8 mouse cellular contexts compared by ENCODE assay signal in genomic region chr11:95384004-95384318, GRCm38 (mm10). TPM values are rescaled to one million over a fixed set of nuclear protein-coding genes. Genes with fewer than 3 reads are reported as not detected.
A peak's percentile ranks its signal among the peaks of the same experiment; 100 is the strongest.
DNase-seq lines count a peak whose midpoint lies in the region; ATAC-seq lines count a peak whose summit lies in the region.

No protein-coding gene starts in this region.

- 43% methylated on average over 9 of the region's 9 CpGs for WGBS in neural tube, embryonic 11.5 days
- WGBS in forebrain, embryonic 14.5 days, result 37% methylated on average over 9 of the region's 9 CpGs
- 35% methylated on average over 9 of the region's 9 CpGs for WGBS in limb, embryonic 15.5 days
- WGBS in stomach, embryonic 15.5 days, result 36% methylated on average over 9 of the region's 9 CpGs

- no peak overlapping the region for H3K9ac ChIP-seq in neural tube, embryonic 11.5 days (ENCODE audit: low read length)
- 0 out of 2 replicates have a peak overlapping the region, but pooled peaks have one; percentile 17 for H3K9ac ChIP-seq in forebrain, embryonic 14.5 days (ENCODE audit: low read length)
- H3K9ac ChIP-seq in limb, embryonic 15.5 days, result no peak overlapping the region
- H3K9ac ChIP-seq in stomach, embryonic 15.5 days, result no peak overlapping the region

- DNase-seq in neural tube, embryonic 11.5 days (ENCODE audit: low spot score), result no peak
- DNase-seq in neural tube, embryonic 10.5 days (ENCODE audit: extremely low spot score, low spot score), result no peak
- DNase-seq in forebrain, embryonic 14.5 days (ENCODE audit: low spot score), result no peak
- no peak for DNase-seq in Muller cell, postnatal 12 days (ENCODE audit: inconsistent ontology term)
- no peak for DNase-seq in thymus, postnatal 10 days (ENCODE audit: low spot score in 2 of 2)
- no peak for DNase-seq in ovary, postnatal 10 days (ENCODE audit: low spot score)

- H3K4me1 ChIP-seq in neural tube, embryonic 11.5 days (ENCODE audit: control insufficient read depth, insufficient read depth, low read length), result no peaks in the 10 kb centered on the region
- peaks cover 7% of the 10 kb centered on the region; the same call in 1 of the 2 replicates for H3K4me1 ChIP-seq in forebrain, embryonic 14.5 days (ENCODE audit: control insufficient read depth, insufficient read depth, low read length)
- H3K4me1 ChIP-seq in limb, embryonic 15.5 days, result peaks cover 5% of the 10 kb centered on the region; the same call in 1 of the 2 replicates
- H3K4me1 ChIP-seq in stomach, embryonic 15.5 days, result 0 out of 2 replicates have a peak, but pooled peaks cover 5% of the 10 kb centered on the region

- no peak for ATAC-seq in neural tube, embryonic 11.5 days (ENCODE audit: insufficient read depth, low FRiP score, low TSS enrichment)
- ATAC-seq in forebrain, embryonic 14.5 days, result no peak
- no peak for ATAC-seq in limb, embryonic 15.5 days (ENCODE audit: insufficient number of reproducible peaks, low FRiP score, low TSS enrichment, low read depth)
- no peak for ATAC-seq in stomach, embryonic 15.5 days (ENCODE audit: insufficient read depth, low FRiP score, low read depth)

- peak overlapping the region; percentile 89; the same call in 1 of the 2 replicates for H3K4me3 ChIP-seq in neural tube, embryonic 11.5 days (ENCODE audit: low read depth, low read length)
- peak overlapping the region; percentile 22 for H3K4me3 ChIP-seq in forebrain, embryonic 14.5 days (ENCODE audit: low read depth, low read length)
- peak overlapping the region; percentile 86 for H3K4me3 ChIP-seq in limb, embryonic 15.5 days
- H3K4me3 ChIP-seq in stomach, embryonic 15.5 days (replicated peaks), result peak overlapping the region; percentile 87

- peak overlapping the region; percentile 34 for H3K4me2 ChIP-seq in neural tube, embryonic 11.5 days (ENCODE audit: low read depth)
- H3K4me2 ChIP-seq in forebrain, embryonic 14.5 days (ENCODE audit: low read length), result peak overlapping the region; percentile 39
- H3K4me2 ChIP-seq in limb, embryonic 15.5 days, result peak overlapping the region; percentile 50
- H3K4me2 ChIP-seq in stomach, embryonic 15.5 days, result peak overlapping the region; percentile 53

- no peaks in the 10 kb centered on the region for H3K9me3 ChIP-seq in neural tube, embryonic 11.5 days (ENCODE audit: control insufficient read depth, low read length)
- H3K9me3 ChIP-seq in forebrain, embryonic 14.5 days (replicated peaks; ENCODE audit: control insufficient read depth, low read length), result no peaks in the 10 kb centered on the region
- no peaks in the 10 kb centered on the region for H3K9me3 ChIP-seq in limb, embryonic 15.5 days
- no peaks in the 10 kb centered on the region for H3K9me3 ChIP-seq in stomach, embryonic 15.5 days

- no peak overlapping the region for H3K27ac ChIP-seq in neural tube, embryonic 11.5 days (ENCODE audit: low read depth, low read length)
- H3K27ac ChIP-seq in forebrain, embryonic 14.5 days (ENCODE audit: low read depth, low read length), result no peak overlapping the region; the same call in 1 of the 2 replicates
- peak overlapping the region; percentile 17; the same call in 1 of the 2 replicates for H3K27ac ChIP-seq in limb, embryonic 15.5 days
- H3K27ac ChIP-seq in stomach, embryonic 15.5 days, result peak overlapping the region; percentile 80; the same call in 1 of the 2 replicates

- peaks cover 8% of the 10 kb centered on the region; the same call in 1 of the 2 replicates for H3K36me3 ChIP-seq in neural tube, embryonic 11.5 days (ENCODE audit: control insufficient read depth, insufficient read depth, low read length)
- peaks cover 25% of the 10 kb centered on the region for H3K36me3 ChIP-seq in forebrain, embryonic 14.5 days (ENCODE audit: control insufficient read depth, insufficient read depth, low read length)
- peaks cover 58% of the 10 kb centered on the region for H3K36me3 ChIP-seq in limb, embryonic 15.5 days
- H3K36me3 ChIP-seq in stomach, embryonic 15.5 days, result peaks cover 23% of the 10 kb centered on the region

- H3K27me3 ChIP-seq in neural tube, embryonic 11.5 days (ENCODE audit: control insufficient read depth, insufficient read depth, low read length), result no peaks in the 10 kb centered on the region
- H3K27me3 ChIP-seq in forebrain, embryonic 14.5 days (replicated peaks; ENCODE audit: control insufficient read depth, insufficient read depth, low read length), result no peaks in the 10 kb centered on the region
- H3K27me3 ChIP-seq in limb, embryonic 15.5 days, result no peaks in the 10 kb centered on the region
- no peaks in the 10 kb centered on the region for H3K27me3 ChIP-seq in stomach, embryonic 15.5 days (replicated peaks)

RNA-seq across cellular contexts. Expression of gene Slc35b1, which starts 0.5 kb away (rescaled TPM):
- 132 and 136 TPM in 2 replicates for polyA plus RNA-seq in neural tube, embryonic 11.5 days (2014; fragmentation: Nextera tagmentation; extraction: Ambion mirVana)
- polyA plus RNA-seq in forebrain, embryonic 14.5 days (2014; fragmentation: Nextera tagmentation; extraction: Ambion mirVana), result 168 and 174 TPM in 2 replicates
- polyA plus RNA-seq in limb, embryonic 15.5 days (2015; fragmentation: Nextera tagmentation; extraction: Ambion mirVana), result 95.0 and 102 TPM in 2 replicates
- 96.3 and 105 TPM in 2 replicates for polyA plus RNA-seq in stomach, embryonic 15.5 days (2015; fragmentation: Nextera tagmentation; extraction: Ambion mirVana)

RNA-seq across cellular contexts. Expression of gene Spop, which starts 29.9 kb away (rescaled TPM):
- polyA plus RNA-seq in neural tube, embryonic 11.5 days (2014; fragmentation: Nextera tagmentation; extraction: Ambion mirVana), result 132 and 137 TPM in 2 replicates
- 62.0 and 96.6 TPM in 2 replicates for polyA plus RNA-seq in forebrain, embryonic 14.5 days (2014; fragmentation: Nextera tagmentation; extraction: Ambion mirVana)
- 168 and 181 TPM in 2 replicates for polyA plus RNA-seq in limb, embryonic 15.5 days (2015; fragmentation: Nextera tagmentation; extraction: Ambion mirVana)
- 142 and 151 TPM in 2 replicates for polyA plus RNA-seq in stomach, embryonic 15.5 days (2015; fragmentation: Nextera tagmentation; extraction: Ambion mirVana)

RNA-seq across cellular contexts. Expression of gene Fam117a, which starts 47.1 kb away (rescaled TPM):
- polyA plus RNA-seq in neural tube, embryonic 11.5 days (2014; fragmentation: Nextera tagmentation; extraction: Ambion mirVana), result 11.8 and 12.2 TPM in 2 replicates
- polyA plus RNA-seq in forebrain, embryonic 14.5 days (2014; fragmentation: Nextera tagmentation; extraction: Ambion mirVana), result 3.3 and 4.0 TPM in 2 replicates
- polyA plus RNA-seq in limb, embryonic 15.5 days (2015; fragmentation: Nextera tagmentation; extraction: Ambion mirVana), result 13.8 and 14.6 TPM in 2 replicates
- polyA plus RNA-seq in stomach, embryonic 15.5 days (2015; fragmentation: Nextera tagmentation; extraction: Ambion mirVana), result 13.7 and 17.5 TPM in 2 replicates

Comparison
In these comparisons a context has a peak if more than half of its experiments do, and no peak if none do; other contexts are left out.
1. H3K27ac ChIP-seq: peak in limb, embryonic 15.5 days (single experiment) and stomach, embryonic 15.5 days (single experiment); none in neural tube, embryonic 11.5 days (single experiment) and forebrain, embryonic 14.5 days (single experiment).
2. H3K4me3 ChIP-seq: peak in every context shown above with its lines; median percentile 89 in neural tube, embryonic 11.5 days; 87 in stomach, embryonic 15.5 days; 86 in limb, embryonic 15.5 days; 22 in forebrain, embryonic 14.5 days.
3. Peak in every context shown above with its lines, with median percentiles within 50 percentile points of each other: H3K4me2 ChIP-seq.